Mouse (Mus musculus) T-helper 1 cell (primary cell): ENCODE results near the gene Dlgap5.
"Not testable (repeated sequence)": the region's sequence is repeated elsewhere in the genome, so short reads cannot be mapped to it uniquely, and the experiment has no call there.

ENCODE experiments used
- in situ Hi-C: fragments of 300-600 bp; cut with MboI, MseI; formaldehyde crosslinking; loops from one replicate; pipeline ENCODE4 v1.15.1; 2025; ENCODE audit warnings: high pct_unique_total_duplicates

Gene Dlgap5

DNA sequence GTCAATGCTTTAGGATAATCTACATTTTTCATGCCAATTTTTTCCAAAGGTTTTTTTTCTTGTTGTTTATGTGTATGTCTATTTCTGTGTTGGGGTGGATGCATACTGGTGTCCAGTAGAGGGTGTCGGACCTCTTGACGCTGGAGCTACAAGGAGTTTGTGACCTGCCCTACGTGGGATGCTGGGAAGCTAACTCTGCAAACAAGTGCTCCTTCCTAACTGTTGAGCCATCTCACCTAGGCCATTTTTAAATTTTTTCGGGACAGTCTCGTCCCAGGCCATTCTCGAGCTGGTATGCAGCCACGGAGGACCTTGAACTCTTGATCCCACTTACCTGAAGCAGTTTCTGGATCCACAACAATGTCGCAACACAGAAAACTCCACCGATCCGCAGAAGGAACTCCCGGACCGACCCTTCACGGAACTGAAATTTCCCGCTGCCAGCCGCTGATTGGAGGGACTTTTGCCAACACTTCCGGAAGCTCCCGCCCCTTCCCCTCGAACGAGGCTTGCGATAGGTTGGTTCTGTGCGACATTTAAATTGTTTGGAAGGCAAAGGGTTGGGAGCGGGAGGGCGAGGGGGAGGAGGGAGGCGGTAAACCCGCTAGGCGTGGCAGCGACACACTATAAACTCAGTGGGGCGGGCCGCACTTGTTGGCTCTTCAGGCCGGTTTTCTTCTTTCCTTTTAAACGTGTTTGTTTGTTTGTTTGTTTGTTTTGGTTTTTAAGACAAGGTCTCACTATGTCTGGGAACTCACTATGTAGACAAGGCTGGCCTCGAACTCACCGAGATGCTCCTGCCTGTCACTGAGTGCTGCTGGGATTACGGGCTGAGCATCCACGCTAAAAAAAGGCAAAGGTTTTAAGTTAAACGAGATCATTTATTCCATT lies at the start of gene Dlgap5:
Gene Dlgap5, minus strand, starts transcription at position 633 of the 891 bp plus-strand sequence.
- in situ Hi-C loops = no loop called here

DNA sequence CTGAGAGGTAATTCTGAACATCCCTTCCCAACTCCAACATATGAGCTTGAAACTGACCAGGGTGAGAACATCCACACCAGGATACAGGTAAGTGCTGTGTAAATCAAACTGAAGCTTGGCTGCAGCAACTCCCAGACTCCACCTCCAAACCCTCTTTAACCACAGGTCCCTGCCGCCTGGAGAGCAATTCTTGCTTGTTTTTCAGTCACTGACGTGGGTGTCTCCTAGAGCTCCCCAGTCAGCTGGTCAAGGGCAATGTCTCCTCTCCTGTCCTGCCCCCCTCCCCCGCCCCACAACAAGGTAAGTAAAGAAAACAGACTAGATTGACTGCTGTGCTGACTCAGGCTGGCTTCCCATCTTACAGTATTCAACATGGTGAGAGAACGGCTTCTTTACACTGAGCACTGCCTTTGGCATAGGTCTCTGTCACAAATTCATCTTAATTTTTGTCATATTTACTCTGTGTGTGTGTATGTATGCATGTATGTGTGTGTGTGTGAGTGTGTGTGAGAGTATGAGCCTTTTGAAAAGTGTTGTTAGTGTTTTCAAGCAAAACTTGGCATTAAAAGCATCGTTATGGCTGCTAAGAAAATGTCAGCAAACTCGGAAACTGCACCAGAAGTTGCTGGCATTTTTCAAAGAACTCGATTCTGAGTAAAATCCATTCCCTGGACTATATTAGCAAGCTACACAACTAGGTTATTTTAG lies 47.4 kb upstream of the Dlgap5 start:
- in situ Hi-C loops = loop anchor here (5.0 kb wide), 1 partner anchor 57 kb away; no protein-coding TSS in a partner anchor

DNA sequence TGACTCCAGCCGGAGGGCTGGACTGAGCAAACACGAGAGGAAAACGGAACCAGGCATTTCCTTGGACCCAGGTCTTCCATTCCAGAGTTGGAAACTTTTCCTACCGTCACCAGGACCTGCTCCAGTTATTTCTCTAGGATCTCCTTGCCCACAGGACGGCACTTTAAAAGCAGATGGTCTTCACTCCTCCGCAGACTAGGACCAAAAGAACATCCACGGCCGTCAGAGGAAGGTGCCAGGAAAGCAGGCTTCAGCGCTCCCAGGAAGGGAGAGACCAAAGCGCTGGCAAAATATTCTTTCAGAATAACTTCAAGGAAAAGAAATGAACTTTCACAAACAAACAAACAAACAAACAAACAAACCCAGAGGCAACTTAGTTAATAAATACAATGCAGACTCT lies 46.2 kb upstream of the Dlgap5 start:
- in situ Hi-C loops = no loop called here

DNA sequence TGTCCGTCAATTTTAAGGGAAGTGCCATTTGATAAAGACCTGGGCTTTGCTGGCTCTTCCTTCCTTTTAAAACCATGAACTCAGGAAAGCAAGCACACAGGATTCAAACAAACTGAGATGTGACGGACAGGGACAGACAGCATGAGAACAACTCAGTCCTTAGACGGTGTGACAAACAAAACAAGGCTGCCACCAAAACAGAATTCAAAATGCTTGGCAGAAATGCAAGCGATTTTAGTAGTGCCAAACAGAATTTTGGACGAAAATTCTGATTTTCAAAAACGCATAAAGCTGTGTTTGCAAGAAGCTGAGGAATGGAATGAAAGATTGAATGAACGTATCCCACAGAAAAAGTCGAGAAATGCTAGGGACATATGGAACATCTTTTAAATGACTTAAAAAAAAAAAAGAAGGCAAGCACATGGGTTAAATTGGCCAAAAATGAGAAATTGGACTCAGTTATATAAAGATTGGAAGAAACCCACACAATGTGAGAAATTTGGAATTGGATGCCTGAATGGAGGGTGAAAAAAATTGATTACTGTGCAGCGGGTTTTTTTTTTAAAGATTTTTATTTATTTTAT lies 44.8 kb upstream of the Dlgap5 start:
- in situ Hi-C loops = no loop called here

DNA sequence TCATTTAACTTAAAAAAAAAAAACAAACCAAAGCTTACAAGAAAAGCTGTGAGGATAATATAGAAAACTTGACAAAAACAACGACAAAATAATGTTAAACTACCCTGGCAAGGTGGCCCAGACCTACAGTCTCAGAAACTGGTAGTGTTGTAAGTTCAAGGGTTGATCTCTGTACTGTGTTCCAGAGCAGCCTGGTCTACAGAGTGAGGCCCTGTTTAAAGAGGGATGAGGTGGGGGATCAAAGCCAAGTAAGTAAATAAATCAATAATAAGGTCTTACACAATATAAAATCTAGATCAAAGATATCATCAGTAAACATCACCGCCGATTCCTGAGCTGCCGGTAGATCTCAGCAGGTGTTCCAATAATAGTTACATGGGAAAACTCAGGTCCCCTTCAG lies 44.2 kb upstream of the Dlgap5 start:
- in situ Hi-C loops = no loop called here

DNA sequence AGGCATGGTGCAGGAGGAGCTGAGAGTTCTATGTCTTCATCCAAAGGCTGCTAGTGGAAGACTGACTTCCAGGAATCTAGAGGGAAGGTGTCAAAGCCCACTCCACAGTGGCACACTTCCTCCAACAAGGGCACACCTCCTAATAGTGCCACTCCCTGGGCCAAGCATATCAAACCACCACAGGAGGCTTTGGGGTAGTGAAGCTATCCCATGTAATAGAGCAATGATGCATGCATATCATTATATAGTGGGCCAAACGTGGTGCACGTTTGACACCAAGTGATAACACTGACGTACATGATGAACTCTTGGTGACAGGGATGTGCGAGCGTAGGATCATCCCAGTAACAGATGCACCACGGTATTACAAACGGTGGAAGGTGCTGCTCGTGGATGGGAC lies 43.8 kb upstream of the Dlgap5 start:
- in situ Hi-C loops = no loop called here

DNA sequence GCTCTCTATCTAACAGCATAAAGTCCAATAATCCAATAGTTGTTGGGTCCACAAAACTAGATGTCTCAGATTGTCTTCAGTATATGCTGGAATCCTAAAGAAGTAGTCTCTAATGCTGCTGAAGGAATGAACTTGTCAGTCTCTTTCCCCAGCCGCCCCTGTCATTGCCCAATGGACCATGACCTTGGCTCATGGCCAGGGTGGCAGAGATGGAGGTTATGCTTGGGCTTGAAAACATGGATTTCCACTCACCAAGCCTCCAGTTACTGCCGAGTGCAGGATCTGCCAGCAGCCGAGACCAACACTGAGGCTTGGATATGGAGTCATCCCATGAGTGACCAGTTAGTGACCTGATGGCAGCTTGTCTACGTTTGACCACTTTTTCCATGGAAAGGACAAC lies 41.3 kb upstream of the Dlgap5 start:
- in situ Hi-C loops = no loop called here

DNA sequence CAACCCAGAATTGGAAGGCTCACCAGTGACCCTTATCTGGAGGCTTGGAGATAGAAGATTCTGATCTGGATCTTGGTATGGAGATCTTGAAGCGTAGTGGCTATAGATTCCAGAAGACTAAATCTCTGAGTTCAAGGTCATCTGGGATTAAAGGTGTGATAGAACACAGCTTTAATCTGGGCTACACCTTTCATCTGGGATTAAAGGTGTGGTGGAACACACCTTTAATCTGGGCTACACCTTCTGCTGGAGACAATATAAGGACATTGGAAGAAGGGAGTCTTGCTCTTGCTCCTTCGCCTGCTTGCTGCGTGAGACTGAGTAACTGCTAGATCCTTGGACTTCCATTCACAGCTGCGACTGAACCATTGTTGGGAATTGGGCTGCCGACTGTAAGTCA lies 31.9 kb upstream of the Dlgap5 start, which contains the start of gene Fbxo34:
Gene Fbxo34, plus strand, starts transcription at position 301 of the 400 bp plus-strand sequence.
- in situ Hi-C loops = not testable (repeated sequence)

DNA sequence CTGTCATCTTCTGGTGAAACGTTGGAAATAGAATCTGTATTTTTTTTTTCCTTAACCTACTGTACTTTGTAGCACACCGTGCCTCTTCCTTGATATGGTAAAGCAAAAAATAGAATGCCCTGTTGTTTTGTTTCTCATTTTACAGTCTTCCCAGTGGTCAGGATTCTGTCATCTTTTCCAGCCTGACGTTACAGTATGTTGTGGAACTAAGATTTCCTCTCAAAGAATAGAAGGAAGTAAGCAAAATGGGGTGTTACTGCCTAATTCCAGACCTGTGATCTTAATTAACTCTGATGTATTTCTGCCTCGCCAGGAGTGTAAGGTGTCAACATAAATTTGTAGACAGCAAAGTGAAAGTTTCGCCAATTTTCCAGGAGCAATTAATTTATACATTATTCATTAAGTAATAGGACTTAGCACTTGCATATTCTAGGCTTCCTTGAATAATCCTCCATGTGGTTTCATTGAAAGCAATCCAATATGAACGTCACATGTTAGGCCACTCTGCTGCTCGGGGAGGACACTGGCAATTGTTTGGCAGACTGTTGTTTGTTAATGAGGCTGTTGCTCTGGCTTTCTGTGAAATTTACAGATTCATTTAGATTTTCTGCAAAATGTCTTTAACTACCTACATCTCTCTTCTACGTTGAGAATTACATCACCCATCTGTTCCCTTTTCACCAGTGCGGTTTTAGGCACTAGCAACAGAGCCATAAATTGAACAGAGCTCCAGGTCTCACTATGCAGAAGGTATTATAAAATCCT lies 27.3 kb upstream of the Dlgap5 start:
- in situ Hi-C loops = no loop called here

DNA sequence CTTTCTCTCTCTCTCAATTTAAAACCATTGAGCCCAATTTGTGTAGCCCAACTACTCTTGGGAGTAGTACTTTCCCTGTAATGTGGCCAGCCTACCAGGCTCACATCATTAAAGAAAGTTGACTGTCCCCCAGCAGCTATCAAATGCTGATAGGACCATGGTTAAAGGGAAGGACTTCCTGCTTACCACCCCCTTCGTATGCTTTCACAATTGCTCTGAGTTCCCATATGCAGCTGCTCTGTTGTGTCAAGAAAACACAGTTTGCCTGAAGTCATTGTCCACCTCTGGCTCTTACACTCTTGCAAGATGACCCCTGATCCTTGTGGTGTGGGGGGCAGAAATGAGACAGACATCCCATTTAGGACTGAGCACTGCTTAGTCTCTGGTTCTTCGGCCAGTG lies 26.7 kb upstream of the Dlgap5 start:
- in situ Hi-C loops = no loop called here

DNA sequence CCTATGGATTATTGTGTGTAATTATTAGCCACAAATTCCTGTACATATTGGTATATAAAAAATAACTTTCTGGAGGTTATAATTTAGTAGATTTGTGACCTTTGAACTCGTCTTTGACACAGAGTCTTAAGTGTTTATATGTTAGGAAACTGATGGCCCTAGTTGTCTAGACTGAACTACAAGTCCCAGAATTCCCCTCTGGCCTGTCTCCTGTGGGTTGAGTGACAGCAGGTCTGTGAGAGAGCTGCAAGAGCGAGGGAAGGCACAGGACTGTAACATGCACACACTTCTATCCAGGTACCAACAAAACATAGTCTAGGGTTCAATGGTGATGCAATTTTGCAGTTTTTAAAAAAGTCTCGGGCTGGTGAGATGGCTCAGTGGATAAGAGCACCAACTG lies 20.7 kb upstream of the Dlgap5 start:
- in situ Hi-C loops = no loop called here

DNA sequence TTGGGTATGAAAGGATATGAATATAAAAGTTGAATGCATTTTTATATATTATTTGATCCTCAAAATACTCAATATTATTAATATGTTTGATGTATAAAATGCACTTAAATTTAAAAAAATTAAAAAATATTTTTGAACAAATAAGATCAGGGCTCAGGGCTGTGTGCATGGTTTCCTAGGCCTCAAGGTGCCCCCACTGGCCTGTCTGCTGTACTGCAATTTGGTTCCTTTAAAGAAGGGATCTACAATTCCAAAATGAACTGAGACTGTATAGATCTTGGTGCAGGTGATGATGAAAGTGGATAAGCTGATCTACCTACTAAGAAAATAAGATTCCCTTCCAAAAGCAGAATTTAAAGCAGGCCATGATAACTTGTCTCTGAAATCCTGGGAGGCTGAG lies 14.8 kb upstream of the Dlgap5 start:
- in situ Hi-C loops = no loop called here

DNA sequence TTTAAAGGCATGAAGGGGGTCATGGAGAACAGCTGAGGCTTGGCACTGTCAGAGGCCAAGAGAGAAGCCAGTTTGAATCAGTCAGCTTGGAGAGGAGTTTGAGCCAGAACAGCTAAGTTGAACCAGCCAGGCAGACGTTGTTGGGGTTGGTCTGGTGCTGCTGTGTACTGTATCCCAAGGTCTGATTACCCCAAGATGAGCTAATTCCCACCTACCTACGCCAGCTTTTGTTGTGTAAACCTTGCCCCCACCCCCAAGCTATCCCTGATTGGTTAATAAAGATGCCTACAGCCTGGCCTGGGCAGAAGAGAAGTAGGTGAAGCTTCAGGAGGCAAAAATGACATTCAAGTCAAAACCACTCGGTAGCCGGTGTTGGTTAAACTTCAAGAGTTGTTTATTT lies 4.3 kb upstream of the Dlgap5 start:
- in situ Hi-C loops = no loop called here

DNA sequence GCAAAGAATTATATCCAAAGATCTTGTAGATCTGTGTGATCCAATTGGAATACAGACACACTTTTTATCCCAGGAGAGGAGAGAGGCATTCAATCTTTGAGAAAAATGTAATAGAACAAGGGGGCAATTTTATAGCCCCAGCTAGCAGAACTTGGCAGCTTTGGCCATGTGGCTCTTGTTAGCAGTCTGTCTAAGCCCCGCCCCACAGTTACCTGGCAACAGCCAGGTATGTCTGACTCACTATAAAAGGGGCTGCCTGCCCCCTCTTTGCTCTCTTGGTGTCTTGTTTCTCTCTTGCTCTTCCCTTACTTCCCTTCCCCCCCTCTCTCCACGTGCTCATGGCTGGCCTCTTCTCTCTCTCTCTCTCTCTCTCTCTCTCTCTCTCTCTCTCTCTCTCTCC lies 3.4 kb upstream of the Dlgap5 start:
- in situ Hi-C loops = no loop called here

DNA sequence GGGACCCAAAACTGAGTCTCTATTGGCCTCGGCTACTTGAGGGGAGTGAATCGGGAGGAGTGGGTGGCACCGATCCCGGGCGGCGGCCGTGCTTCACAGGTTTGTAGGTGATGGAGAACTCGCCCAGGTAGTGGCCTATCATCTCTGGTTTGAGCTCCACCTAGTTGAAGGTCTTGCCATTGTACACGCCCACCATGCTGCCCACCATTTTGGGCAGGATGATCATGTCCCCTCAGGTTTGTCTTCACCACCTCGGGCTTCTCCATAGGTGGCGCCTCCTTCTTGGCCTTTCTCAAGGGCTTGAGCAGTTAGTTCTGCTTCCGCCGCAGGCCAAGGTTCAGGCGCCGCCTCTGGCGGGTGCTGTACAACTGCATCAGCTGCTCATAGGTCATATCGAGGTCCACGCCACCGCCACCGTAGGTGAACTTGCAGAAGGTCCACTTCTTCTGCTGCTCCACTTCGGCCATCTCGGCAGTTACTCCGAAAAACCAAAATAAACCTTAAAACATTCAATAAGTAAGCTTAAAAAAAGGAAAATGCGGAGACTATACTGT lies 1.6 kb upstream of the Dlgap5 start:
- in situ Hi-C loops = no loop called here

DNA sequence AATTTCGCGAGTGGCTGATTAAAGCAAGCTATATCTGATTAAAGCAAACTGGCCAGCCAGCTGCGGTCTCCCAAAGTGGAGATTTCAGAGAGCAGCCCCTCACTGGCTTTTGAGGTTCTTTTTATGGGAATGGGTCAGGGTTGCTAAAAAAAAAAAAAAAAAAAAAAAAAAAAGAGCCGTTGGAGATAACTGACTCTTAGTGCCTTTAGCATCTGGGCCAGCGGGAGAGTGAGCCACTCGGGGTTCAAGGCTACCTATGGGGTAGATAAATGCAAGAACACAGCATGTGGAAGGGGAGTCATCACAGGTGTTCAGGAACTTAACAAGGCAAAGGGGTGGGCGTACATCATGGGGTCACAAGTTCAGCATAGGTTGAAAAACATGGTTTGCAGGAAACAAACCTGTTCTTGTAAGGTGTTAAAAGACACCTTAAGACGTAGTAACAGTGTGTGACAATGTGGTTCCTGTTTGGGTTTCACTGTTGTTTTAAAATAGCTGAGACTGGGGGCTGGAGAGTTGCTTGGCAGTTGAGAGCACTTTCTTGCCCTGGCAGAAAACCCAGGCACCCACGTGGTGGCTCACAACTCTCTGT lies 923 bp upstream of the Dlgap5 start:
- in situ Hi-C loops = no loop called here

DNA sequence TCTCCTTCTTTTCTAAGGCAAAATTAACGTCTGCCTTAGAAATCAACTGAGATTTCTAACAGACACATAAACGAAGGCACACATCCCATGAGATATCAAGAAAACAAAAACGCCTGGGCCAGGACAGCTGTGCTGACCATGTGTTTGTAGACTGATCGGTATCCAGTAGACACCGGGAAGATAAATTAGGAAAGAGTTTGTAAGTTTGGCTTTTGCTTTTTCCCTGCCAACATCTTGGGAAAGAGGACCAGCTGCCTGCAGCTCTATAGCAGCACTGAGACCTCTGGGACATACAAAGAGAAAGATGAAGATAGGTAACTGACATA lies 422 bp upstream of the Dlgap5 start:
- in situ Hi-C loops = no loop called here

DNA sequence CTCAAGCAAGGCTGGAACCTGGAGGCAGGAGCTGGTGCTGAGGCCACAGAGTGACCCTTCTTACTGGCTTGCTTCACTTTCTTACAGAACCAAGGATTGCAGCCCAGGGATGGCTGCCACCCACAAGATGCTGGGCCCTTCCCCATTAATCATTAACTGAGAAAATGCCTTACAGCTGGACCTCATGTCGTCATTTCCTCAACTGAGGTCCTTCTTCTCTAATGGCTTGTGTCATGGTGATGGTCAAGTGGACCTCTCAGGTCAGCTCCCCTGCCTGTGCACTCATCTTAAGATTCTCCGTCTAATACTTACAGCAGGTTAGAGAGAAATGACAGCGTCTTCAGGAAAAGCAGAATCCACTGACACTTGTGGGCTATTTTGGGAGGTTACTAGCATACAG lies 861 bp downstream of the Dlgap5 start:
- in situ Hi-C loops = no loop called here

DNA sequence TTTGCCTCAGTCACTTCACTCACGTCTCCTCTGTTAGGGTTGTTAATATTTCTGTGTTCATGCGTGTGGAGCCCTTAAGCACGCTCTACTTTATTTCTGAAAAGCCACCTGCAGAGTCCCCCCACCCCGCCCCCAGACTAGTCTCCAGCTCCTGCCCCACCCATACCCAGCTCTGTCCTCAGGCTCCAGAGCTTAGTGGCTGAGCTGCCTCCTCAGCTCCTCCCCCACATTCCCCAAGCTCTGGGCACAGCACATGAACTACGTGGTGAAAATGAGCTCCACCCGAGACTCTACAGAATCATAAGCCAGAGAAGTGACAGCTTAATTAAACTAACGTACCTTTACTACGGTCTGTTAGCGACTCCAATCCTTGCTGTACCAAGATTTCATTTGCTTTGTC lies 12.2 kb downstream of the Dlgap5 start:
- in situ Hi-C loops = no loop called here

DNA sequence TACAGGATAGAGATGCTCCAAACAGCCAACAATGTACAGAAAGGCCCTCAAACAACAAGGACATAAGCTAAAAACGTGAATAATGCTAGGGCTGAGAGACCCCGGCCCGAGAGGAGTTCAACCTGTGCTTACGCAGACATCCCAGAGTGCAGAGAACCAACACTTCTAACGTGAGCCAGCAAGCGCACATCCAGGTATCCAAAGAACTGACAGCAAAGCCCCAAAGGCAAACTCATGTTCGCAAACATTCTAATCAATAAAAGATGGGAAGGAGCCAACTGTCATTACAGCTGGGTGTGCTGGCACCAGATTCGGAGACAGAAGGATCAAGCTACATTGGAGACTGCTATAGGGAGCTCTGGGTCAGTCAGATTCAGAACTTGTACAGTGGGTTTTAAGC lies 15.5 kb downstream of the Dlgap5 start:
- in situ Hi-C loops = no loop called here

DNA sequence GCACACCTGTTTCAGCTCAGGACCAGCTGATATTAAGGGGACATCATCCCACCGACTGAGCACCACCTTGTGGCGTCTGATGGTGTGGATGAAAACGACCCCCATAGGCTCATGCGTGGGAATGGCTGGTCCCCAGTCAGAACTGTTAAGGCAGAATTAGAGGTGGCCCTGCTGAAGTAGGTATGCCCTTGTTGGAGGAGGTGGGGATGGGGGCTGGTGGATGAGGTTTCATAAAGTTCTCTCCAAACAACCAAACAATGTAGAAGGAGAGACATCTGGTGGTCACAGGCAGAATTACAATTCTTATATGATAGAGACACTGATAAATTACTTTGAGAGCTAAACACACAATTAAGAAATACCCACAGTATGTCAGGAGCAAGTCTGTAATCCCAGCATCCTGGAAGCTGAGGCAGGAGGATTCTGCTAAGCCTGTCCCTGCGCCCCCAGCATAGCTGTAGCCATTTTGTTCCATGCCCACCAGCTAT lies 22.0 kb downstream of the Dlgap5 start:
- in situ Hi-C loops = loop anchor here (5.0 kb wide), 2 partner anchors 54 to 341 kb away; no protein-coding TSS in a partner anchor
